Mouse (Mus musculus) cerebellum, postnatal 4 days (tissue): ENCODE measurements around the gene Foxp1.

ENCODE experiments used
- DNase-seq, 2 experiments: peaks; one replicate each; pipeline ENCODE4 v3.0.0; 2022; ENCODE audit warnings: low spot score in 2 of 2, mixed read lengths in 1 of 2

Foxp1 gene

DNA sequence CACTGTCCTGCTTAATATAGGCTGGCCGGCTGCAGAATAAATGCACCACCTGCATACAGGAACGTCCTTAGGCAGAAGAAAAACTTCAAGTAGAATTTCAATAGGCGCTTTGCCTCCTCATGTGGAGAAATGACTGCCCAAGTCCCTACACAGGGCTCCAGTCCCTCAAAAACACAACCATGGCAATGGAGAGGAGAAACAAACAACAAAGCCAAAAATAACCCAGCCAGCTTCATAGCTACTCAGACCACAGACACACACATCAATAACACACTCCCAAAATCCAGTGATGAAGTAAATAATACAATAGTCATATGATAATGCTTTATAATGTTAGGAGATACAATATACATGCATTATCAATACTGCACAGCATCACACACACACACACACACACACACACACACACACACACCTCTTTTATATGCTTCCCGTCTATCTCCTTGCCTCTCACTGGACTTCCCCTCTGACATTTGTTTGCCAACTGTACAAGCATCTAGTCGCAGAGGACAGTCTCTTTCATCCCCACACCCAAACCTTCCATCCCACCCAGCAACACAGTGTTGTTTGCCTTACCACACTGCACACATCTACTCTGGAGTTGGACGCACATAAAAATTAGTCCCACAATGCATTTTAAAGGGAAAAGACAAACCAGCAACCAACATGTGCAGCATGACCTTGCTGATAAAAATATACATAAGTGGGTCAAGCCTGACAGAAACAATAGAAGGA is 162.6 kb downstream of the Foxp1 start:
- no peak for DNase-seq

DNA sequence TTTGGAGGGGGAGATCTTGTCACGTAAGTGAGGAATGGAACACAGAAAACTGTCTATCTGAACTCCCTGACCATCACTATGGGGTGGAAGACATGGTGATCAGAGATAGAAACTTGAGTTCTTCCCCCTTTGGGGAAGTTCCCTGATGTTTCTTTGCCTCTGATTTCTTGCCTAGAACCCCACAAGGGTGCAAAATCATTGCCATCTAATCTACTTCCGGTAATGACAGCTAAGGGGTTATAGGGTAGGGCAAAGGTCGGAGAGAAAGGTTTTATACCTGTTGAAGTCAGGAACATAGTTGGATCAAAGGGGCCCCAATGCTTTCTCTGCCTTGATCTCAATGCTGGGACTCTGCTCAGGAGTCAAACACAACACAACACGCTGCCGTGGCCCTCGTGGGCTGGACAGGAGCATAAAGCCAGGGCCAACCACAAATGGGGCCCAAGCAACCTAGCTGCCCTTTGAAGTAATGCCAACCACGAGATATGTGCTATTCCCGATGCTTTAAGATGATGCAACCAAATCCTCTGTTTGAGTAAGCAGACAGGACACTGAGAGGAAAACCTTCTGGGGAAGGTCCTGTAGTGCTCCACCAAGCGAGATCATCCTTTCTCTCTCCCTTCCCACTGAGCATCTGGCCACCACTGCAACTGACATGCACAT is 163.4 kb downstream of the Foxp1 start:
- no peak for DNase-seq

DNA sequence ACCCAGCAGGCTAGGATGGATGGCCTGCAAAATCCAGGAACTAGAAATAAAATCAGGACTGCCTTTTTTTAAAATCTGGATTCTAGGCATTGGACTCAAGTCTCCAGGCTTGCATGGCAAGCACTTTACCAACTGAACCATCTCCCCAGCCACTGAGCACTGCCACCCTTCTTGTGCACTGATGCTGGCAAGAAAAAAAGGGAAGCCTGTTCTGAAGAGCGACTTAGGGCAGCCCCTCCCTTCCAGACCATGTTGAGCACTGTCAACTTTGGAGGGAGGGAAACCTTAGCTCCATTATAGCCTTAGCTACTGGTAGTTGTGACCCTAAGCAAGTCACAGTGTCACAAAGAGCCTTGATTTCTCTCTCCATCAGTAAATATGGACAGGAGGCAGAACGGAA is 164.6 kb downstream of the Foxp1 start:
- no peak for DNase-seq

DNA sequence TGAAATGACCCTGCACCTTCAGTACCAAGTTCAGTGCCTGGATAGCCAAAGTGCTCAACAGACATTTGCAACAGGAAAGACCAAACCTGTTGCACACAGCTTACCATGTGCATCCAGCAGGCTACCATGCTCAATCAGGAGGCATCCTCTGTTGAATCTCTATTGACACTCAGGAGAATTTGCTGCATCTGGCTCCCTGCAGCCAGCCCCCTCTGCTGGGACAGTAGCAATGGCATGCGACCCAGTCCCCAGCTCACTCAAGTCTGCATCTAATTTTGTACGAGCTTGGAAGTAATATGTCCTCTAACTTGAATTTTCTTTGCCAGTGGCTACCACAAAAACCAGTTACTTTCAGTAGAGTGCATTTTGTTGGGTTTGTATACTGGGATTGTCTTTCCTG is 168.2 kb downstream of the Foxp1 start:
- no peak for DNase-seq

DNA sequence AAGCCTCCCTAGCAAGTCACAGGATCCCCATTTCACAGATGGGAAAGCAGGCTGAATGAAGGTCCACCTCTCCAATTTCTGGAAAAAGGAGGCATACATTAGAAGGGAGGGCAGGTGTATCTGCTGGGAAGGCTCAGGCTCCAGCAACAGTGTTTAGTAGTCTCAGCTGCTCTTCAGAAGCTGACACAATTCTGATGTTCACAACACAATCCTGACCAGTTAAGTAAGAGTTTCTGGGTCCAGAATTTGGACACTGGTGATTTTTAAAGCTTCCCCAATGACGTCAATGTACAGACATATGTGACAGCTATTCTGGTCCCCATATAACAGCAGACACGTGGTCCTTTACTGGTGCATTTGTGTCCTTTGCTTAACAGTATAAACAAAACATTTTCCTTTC is 169.1 kb downstream of the Foxp1 start:
- no peak for DNase-seq

DNA sequence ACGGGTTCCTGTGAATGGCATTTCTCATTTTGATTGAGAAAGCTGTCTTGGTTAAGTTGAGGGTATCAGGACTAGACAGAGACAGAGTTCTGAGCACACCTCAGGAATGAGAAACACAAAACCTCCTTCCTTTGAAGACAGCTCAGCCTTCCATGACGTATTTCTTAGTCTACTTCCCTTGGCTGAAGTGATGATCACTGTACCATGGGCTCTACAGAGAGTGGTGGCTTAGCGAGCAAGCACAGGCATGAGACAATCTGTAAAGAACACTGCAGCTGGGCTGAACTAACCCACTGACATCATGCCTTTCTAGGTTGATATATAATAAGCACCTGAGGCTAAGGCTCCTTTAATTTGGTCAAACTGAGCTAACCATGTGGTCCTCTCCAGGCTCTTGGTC is 172.0 kb downstream of the Foxp1 start:
- DNase-seq, result no peak

DNA sequence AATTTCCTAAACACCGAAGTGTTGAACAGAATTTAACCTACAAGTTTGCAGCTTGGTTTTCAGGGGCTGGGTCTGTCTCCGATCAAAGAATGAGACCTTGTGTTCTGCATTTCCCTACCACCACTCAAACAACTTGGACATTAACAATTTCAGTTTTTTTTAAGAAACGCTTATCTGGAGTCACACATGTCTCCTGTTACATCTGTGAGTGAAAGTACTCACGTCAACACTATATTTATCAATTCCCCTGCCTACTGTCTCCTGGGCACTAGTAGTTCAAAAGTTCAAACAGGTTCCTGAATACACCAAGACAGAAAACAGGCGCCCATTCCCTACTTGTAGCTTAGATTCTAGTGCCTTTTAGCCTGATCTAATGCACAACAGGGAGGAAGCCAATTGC is 172.4 kb downstream of the Foxp1 start:
- DNase-seq, result no peak

DNA sequence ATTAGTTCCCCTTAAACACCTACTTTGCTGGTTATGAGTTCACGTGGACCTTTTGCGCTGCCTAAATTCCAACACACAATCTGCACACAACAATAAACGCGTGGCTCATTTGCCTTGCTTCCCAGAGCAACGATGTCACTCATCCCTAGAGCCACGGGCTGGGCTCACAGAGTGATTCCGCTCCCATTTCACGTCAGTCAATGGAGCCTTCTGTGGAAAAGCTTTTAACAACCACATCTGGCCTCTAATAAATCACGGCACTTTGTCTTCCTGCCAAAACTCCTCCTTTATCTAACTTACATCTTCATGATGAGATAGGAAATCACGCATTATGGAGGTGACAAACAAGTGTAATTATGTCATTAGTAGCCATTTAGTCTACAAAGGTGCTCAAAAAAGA is 174.7 kb downstream of the Foxp1 start:
- DNase-seq, result no peak

DNA sequence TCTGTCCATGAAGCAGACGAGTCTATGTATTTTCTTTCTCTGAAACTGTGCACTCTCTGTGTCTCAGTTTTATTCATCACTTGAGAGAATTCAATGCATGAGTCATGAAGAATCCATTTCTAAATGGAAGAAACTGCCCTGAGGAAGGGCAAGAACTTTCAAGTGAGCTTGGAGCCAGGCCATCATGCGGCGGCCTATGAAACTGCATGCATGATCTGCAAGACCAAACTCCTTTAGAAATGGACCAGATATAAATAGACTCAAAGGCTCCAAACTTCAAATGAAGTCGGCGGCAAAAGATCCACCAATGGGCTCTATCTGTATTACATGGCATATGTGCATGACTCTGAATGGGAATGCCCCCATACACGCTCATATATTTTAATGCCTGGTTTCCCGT is 177.6 kb downstream of the Foxp1 start:
- no peak for DNase-seq

DNA sequence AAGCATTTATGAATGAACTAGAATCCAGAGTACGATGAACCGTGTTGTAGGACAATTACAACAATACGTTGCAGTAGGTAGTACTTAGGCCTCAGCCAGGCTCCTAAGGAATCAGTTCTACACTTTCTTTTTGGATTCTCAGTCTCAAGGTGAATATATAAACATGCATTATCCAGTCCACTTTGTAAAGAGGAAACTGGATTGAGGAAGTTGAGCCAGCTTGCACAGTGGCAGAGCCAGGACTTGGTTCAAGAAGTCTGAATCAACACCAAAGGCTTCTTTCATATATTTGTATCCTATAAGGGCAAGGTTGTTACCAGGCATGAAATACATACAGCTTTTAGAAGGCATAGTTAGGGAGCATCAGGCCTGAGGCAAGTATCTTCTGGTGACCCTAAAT is 178.2 kb downstream of the Foxp1 start:
- no peak for DNase-seq

DNA sequence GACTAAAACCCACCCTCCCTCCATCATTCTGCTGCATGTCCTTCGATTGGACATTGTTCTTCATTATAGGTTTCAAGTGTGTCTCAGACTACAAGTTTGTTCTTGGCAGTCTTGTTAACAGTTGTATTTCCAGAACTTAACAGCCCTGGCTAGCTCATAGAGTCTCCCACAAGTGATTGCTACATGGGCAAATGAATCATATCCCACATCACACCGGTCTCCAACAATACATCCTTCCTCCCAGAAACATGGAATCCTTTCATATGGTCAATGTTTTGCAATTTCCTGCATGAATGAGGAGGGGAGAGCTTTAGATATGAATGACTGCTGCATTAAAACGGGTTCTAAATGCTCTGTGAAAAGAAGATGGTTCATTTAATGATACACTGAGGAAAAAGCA is 178.7 kb downstream of the Foxp1 start:
- DNase-seq, result no peak

DNA sequence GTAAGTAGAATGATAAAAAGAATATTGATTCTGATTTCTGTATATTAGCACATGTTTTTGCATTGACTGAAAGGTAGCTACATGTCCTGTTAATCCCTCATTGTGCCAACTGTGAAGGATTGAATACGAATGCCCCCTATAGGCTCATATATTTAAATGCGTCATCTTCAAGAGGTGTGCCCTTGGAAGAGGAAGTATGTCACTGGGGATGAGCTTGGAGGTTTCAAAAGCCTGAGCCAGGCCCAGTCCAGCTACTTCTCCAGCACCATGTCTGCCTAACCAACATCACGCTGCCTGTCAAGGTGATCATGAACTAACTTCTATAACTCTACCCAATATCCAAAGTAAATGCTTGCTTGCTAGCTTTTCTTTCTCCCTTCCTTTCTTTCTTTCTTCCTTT is 180.1 kb downstream of the Foxp1 start:
- DNase-seq, result no peak

DNA sequence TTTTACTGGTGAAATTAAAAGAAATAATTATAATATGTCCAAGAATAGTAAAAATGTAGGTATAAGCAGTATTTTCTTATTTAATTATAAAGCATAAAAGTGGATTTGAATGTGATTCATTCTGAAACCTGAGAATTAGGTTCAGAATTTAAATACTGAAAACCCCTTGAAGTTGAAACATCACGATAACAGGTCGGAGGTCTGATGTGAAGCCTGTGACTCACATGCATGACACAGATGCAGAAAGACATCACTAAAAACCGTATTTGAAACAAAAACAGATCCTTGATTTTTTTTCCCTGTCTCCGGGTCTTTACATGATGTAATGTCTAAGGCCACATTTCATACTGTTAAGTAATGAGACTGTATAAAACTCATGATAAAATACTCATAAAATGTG is 181.6 kb downstream of the Foxp1 start:
- no peak for DNase-seq

DNA sequence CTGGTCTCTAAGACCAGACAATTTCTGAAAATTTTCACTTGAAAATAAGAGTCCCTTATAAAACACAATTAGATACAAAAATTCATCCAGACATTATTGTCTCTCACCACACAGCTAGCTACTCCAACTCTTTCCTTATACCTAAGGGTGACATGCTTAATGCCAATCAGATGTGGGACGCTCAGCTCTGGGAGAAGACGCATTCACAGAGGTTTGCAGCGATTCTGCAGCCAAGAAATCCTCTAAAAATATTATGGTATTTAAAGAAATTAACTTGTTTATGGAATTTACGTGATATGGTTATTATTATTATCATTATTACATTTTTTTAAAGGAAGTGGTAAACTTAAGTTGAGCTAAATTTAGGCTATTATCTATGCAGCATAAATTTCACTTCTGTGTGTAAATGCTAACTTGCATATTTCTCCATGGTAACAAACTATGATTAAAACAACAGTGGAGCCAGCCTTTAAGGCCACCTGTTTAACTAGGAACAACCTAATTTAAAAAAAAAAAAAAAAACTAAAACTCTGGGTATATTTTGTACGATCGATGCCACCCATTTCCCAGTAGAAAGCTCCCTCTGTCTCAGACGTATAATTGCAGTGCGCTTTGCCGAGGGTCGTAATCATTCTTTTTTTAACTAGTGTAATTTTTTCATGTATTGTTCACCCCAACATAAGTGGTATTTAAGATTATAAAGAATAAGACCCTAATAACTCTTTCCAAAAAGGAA is 182.4 kb downstream of the Foxp1 start:
- no peak for DNase-seq

DNA sequence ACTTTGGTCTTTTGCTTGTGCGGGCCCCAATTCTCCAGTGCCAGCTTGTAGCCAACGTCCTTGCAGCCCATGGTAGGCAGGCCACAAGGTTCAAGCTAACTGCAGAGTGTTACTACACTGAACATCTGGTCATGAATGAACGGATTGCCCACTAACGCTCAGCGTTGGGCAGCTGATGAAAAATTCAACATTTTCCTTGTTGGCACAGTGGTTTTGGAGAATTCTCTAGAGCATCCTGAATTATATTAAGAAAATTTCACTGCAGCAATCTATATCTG is 183.2 kb downstream of the Foxp1 start:
- DNase-seq, result no peak

DNA sequence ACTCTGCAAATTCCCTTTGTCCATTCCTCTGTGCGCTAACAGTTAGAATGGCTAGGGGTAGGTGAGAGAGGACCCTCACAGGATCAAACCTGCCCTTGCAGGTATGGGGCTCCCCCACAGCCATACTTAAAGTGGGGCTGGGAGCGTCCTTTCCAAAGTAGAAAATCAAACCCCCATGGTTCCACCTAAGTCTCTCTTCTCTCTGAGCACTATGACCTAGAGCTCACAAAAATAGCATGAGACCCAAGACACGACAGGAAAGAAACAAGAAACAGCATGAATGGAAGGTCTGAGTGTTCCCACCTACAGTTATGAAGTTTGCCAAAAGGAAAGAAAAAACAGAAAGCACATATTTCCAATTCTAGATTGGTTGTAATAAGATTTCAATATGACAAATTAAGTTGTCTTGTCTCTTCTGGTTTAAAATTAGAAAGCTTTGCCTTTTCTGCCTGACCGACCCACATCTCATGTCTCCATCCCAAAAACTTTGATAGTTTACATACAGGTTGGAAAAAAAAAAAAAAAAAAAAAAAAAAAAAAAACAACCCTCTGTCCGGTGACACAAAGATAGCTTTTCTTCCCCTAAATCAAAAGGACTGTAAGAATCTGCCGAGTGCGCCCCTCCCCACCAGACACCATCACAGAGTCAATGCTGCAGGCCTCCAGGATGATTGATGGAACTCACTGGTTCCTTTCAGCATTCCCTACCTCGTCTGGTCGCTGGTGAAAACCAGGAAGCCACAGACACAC is 183.8 kb downstream of the Foxp1 start:
- no peak for DNase-seq

DNA sequence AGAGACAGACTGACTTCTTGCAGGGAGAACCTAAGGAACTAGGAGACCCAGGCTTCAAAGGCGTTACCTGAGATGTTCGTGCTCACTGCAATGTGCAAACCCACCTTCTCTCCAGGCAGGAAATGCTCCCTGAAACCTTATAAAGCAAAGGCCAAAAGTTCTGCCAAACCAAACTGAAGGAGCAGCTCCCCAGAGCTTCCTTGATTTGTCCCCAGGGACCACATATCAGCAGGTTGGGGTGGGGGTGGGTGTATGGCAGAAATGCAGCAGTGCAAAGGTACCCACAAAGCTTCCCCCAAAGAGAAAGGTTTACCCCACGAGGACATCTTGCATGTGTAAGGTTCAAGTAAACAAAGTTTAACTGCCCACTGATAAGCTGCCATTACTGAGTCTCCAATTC is 184.3 kb downstream of the Foxp1 start:
- no peak for DNase-seq

DNA sequence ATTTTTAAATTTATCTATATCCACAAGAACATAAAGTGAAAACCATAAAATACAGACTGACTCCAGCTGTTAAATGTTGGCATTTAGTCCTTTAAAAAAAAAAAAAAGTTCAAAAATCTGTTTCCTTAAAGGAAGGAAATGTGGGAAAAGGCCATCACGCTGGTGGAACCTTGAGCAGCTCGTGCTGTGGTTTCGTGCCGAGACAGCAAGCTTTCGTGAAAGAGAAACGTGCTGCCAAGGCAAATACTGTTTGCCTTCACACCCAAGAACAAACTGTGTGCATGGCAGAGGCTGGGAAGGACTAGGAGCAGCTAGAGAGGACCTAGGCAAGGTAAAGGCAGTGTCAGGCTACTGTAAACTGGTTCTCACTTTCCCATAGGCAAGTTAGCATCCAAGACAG is 184.9 kb downstream of the Foxp1 start:
- no peak for DNase-seq

DNA sequence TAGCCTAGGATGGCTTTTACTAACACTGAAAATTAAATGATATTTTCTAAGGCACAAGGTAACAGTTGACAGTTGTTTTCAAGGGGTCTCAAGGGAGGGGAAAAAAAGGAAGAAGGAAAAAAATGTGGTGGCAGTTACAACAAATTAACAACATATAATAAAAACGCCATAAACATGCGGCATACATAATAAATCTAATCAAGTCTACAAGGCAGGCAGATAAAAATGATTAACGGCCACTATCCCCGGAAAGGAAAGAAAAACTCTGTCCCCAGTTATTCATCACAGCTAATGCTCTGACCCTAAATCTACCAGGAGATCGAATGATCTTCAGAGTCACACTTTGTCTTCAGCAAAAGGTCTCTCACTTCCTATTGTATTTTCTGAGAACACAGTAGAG is 186.3 kb downstream of the Foxp1 start:
- DNase-seq, result no peak

DNA sequence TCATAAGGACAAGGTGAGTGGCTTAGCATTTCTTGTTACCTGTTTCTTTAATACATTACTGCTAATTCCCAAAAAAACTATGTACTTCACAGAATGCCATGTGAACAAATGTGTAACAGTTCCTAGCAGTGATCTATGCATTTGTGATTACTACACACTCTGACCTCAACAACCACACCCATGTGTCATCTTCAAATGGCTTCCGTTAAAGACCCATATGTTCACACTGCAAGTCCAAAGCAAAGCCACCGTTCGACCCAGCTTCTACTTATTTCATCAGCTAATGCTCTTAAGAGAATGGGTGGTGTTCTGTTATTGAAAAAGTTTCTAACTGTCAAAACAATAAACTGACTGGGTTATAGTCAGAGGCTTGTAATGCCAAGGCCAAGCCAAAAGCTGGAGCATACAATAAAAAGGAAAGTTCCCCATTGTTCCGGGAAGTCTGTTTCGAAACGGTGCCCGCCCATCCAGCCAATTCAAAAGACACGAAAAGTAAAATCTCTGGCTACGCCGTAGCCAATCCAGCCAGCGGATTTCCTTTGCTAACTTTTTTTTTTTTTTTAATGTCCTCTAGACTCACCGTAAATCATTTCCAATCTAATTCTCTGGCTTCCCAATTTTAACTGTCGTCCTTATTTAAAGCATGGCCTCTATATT is 187.2 kb downstream of the Foxp1 start:
- no peak for DNase-seq

DNA sequence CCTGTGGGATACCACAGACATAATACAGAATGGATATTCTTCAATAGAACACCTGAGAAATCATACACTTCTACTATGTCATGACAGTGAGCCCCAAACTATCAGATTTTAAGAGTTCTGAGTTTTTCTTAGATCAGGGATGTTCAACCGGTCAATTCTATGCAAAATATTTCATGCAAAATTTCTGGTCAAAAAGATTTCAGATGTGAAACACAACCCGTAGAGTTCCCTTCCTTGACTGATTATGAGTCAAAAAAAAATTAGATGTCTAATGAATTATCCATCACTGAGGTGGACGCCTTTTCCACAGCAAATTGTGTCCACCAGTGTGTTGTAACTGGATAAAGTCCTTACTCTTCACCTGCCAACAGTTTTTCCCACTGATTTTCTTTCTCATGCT is 188.3 kb downstream of the Foxp1 start:
- DNase-seq, result no peak

DNA sequence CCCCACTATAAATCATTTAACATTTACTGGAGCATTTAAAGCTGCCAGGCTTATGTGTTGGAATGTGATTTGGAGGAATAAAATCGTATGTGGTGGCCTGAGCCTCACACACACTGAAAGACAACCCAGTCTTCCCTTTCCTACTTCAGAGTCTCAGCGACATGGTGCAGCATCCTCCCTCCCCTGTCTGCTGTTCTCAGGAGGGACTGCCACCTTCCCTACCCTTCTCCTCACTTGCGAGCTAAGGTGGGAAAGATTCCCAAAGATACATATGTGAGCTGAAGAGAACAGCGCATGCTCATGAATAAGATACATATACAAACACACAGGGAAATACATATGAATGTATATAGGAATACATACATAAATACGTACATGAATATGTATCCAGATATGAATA is 189.4 kb downstream of the Foxp1 start:
- DNase-seq, result no peak
